Mouse (Mus musculus) brain, embryonic 14.5 days (tissue): ENCODE data around the gene Cbfa2t2. TPM values are rescaled to one million over a fixed set of nuclear protein-coding genes. Genes with fewer than 3 reads are reported as not detected.
A peak's percentile ranks its signal among the peaks of the same experiment; 100 is the strongest.

ENCODE experiments used
- DNase-seq: peaks from one replicate; pipeline ENCODE4 v3.0.0-alpha.2; 2011; ENCODE audit warnings: low read depth
- CTCF ChIP-seq: fragments of 200-500 bp; IDR thresholded peaks from 2 replicates; pipeline ENCODE4 v1.5.1; 2012; ENCODE audit warnings: inconsistent platforms, mild to moderate bottlenecking, moderate library complexity, borderline replicate concordance; ENCODE audit not compliant: insufficient read depth, insufficient read length; ENCODE audit errors: extremely low read depth
- POLR2A ChIP-seq: fragments of 200-500 bp; IDR thresholded peaks from 2 replicates; pipeline ENCODE4 v1.6.1; 2012; ENCODE audit warnings: mild to moderate bottlenecking, inconsistent platforms, borderline replicate concordance; ENCODE audit not compliant: poor library complexity, insufficient read depth, insufficient read length, severe bottlenecking; ENCODE audit errors: extremely low read depth
- polyA plus RNA-seq: library from polyadenylated mRNA; depleted of rRNA; stranded (reverse); fragments of >200 nt; gene quantifications from 2 replicates; pipeline ENCODE4 v1.2.3, GENCODE M21; 2012

Cbfa2t2 gene
- polyA plus RNA-seq, 1 experiment: 46.3 TPM

DNA sequence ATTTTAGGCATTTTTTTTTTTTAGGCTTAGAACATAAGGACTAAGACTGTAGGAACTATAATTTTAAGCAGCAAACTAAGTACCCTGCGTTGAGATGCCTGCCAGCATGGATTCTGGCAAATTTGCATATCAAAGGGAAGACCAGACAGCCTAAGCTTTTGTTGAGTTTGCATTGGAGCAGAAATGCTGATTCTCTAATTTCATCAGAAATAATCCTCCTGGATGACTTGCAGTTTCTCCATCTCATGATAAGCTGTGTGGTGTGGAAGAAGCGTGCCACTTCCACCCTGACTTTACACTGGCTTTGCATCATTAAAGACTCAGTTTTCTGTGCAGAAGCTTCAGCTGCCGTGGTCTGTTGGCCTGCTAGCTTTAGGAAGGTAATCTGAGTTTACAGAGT, 96.6 kb downstream of the Cbfa2t2 start:
- TF ChIP-seq POLR2A: no peak
- no peak for TF ChIP-seq CTCF

GRCm38 (mm10) chr2:154534704-154535270, 98.5 kb downstream of the Cbfa2t2 start:
- no peak for TF ChIP-seq POLR2A
- TF ChIP-seq CTCF: no peak
- DNase-seq: no peak

More for the DNA sequence above, 96.6 kb downstream of the Cbfa2t2 start:
- DNase-seq: peak; percentile 83

GRCm38 (mm10) chr2:154538310-154538709, 102.0 kb downstream of the Cbfa2t2 start:
- TF ChIP-seq CTCF: no peak
- no peak for TF ChIP-seq POLR2A
- DNase-seq: peak; percentile 81

- DNase-seq: peak; percentile 79
- TF ChIP-seq CTCF: no peak
- TF ChIP-seq POLR2A: no peak
Observed at GRCm38 (mm10) chr2:154538710-154539109, 102.4 kb downstream of the Cbfa2t2 start.

DNA sequence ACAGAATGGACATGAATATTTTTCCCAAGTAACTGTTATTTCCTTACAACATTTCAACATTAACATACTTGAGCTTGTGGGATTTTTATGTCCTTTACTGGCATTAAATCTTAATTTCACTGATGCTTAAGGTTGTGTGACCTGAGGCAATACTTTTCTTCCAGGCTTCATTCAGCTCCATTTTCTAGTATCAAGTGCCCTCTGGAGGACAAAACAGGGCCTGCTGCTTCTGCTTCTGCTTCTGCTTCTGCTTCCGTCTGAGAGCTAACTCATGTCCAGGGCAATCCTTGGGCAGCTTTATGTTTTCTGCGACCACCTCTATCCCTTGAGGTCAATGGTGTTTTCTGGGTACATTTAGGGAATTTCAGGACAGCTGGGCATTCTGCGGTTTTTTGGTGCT, 103.4 kb downstream of the Cbfa2t2 start:
- peak; percentile 79 for DNase-seq
- peak; percentile 66; the same call in 1 of the 2 replicates for TF ChIP-seq CTCF
- TF ChIP-seq POLR2A: no peak

DNA sequence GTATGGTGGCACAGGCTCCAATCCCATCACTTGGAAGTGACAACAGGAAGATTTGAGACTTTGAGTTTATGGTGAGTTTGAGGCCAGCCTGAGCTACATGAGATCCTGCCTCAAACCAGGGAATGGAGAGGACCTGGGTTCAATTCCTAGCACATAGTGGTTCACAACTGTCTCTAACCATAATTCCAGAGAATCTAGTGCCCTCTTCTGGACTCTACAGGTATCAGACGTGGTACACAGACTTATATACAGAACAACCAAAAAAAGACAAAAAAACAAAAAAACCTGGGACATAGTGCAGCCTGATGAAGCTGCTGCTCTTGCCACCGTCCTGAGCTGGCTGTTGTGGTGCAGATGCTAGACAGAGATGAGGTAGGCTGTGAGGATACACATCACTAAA, 105.3 kb downstream of the Cbfa2t2 start:
- TF ChIP-seq CTCF: no peak
- TF ChIP-seq POLR2A: no peak
- DNase-seq: no peak

DNA sequence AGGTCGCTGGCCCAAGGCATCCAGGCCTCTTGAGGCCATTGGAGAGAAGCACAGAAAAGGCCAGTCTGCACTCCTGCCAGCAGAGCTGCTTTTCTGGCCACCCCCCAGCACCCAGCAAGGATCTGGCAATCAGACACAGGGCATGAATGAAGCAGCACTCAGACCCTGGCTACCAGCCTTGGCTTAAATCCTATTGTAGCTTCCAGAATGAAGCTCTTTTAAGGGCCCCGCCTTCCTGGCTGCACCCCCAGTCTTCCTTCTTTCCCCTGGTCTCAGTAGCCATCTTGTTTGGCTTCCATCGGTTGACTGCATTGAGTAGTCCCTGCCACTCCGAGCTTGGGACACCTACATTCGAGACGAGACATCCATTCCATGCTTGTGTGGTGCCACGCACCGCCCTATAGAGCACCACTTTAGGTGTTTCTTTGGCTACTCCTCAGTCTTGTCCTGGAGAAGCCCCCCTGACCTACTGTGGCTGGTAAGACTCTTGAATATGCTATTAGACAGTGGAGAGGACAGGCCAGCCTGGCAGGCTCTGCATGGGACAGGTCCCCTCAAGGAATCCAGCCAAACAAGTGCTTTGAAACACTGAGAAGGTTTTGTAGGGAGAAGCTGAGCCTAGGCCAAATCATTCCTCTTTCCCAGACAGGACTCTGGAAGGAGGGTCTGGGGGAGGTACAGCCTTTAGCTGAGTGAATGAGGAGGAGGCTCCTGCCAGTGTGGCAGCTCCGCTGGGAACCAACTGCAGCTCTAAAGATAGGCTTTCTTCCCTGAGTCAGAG, 107.5 kb downstream of the Cbfa2t2 start:
- TF ChIP-seq CTCF: no peak
- TF ChIP-seq POLR2A: no peak
- peak; percentile 93 for DNase-seq

DNA sequence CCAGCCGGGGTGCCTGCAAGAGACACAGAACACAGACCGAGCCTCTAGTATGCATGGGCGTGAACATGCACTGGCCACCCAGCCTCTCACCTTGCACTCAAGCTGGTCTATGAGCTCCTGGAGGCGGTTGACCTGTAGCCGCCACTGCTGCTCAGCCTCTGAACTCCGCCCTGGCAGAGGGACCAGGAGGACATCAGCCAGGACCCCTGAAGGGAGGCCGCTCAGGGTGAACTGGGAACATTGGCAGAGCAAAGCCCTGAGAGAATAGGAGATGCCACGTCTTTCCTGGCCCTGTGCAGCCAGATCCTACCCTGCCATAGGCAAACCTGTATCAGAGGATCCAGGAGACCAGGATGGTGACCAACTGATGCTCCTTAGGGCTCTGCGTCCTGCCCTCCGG, 110.4 kb downstream of the Cbfa2t2 start, which contains the start of gene 1700003F12Rik:
Gene 1700003F12Rik, plus strand, starts transcription at position 375 of the 400 bp plus-strand sequence.
- DNase-seq: no peak
- TF ChIP-seq CTCF (no peak), POLR2A (no peak)

- TF ChIP-seq CTCF: no peak
- TF ChIP-seq POLR2A: no peak
- no peak for DNase-seq
Observed at GRCm38 (mm10) chr2:154548688-154549087, 112.4 kb downstream of the Cbfa2t2 start.

GRCm38 (mm10) chr2:154549127-154549885, 113.0 kb downstream of the Cbfa2t2 start:
- peak; percentile 91 for DNase-seq

GRCm38 (mm10) chr2:154549886-154550189, 113.6 kb downstream of the Cbfa2t2 start:
- no peak for TF ChIP-seq POLR2A
- TF ChIP-seq CTCF: 0 out of 2 replicates have a peak, but pooled peaks have one; percentile 14
- DNase-seq: no peak

More at GRCm38 (mm10) chr2:154549127-154549885, 113.0 kb downstream of the Cbfa2t2 start:
- no peak for TF ChIP-seq POLR2A

- TF ChIP-seq CTCF: no peak
- no peak for TF ChIP-seq POLR2A
Observed at GRCm38 (mm10) chr2:154550937-154551336, 114.7 kb downstream of the Cbfa2t2 start.

More at GRCm38 (mm10) chr2:154550937-154551336, 114.7 kb downstream of the Cbfa2t2 start:
- peak; percentile 56 for DNase-seq
